Mouse (Mus musculus) left cerebral cortex, postnatal 36 days (tissue): Measurements from ENCODE around the gene Ttf2. TPM values are rescaled to one million over a fixed set of nuclear protein-coding genes. Genes with fewer than 3 reads are reported as not detected.

ENCODE experiments used
- DNase-seq, 2 experiments: peaks; one replicate each; pipeline ENCODE4 v3.0.0; 2021 to 2022; ENCODE audit warnings: low spot score in 2 of 2, mixed read lengths in 1 of 2
- intact Hi-C: fragments of 180-260 bp; cut with DNase I; formaldehyde crosslinking; loops from one replicate; pipeline ENCODE4 v1.15.1; 2025
- total RNA-seq, 2 experiments: library from RNA; stranded (reverse); gene quantifications; 2 replicates each; pipeline ENCODE4 v1.2.3; 2021

The Ttf2 gene
- 1 to 10 TPM; 1.4 TPM for total RNA-seq

GRCm38 (mm10) chr3:100969176-100969917, at the start of gene Ttf2:
Gene Ttf2, minus strand, starts transcription at chr3:100969663.
- intact Hi-C loops = no loop called here
- peak; percentile 84 to 87 for DNase-seq

- DNase-seq = no peak
- intact Hi-C loops = no loop called here
These were observed 49.0 kb upstream of the Ttf2 start for GRCm38 (mm10) chr3:101018494-101018893.

GRCm38 (mm10) chr3:101016050-101016449, 46.6 kb upstream of the Ttf2 start:
- no peak for DNase-seq
- intact Hi-C loops = no loop called here

- no peak for DNase-seq
- intact Hi-C loops = no loop called here
These were observed 45.8 kb upstream of the Ttf2 start for GRCm38 (mm10) chr3:101015254-101015653.

GRCm38 (mm10) chr3:101013536-101013935, 44.1 kb upstream of the Ttf2 start:
- no peak for DNase-seq
- intact Hi-C loops = no loop called here

GRCm38 (mm10) chr3:101013005-101013404, 43.5 kb upstream of the Ttf2 start:
- DNase-seq = no peak
- intact Hi-C loops = no loop called here

GRCm38 (mm10) chr3:101012597-101012996, 43.1 kb upstream of the Ttf2 start:
- DNase-seq = no peak
- intact Hi-C loops = no loop called here

GRCm38 (mm10) chr3:101012131-101012571, 42.7 kb upstream of the Ttf2 start:
- intact Hi-C loops = no loop called here

GRCm38 (mm10) chr3:101011203-101011600, 41.7 kb upstream of the Ttf2 start:
- no peak for DNase-seq
- intact Hi-C loops = no loop called here

More at GRCm38 (mm10) chr3:101012131-101012571, 42.7 kb upstream of the Ttf2 start:
- DNase-seq = peak; percentile 23 to 26

GRCm38 (mm10) chr3:101010589-101011202, 41.2 kb upstream of the Ttf2 start:
- intact Hi-C loops = no loop called here

GRCm38 (mm10) chr3:101007112-101007782, 37.8 kb upstream of the Ttf2 start:
- intact Hi-C loops = no loop called here
- no peak for DNase-seq

More at GRCm38 (mm10) chr3:101010589-101011202, 41.2 kb upstream of the Ttf2 start:
- no peak for DNase-seq

GRCm38 (mm10) chr3:101005392-101005791, 35.9 kb upstream of the Ttf2 start:
- intact Hi-C loops = no loop called here
- DNase-seq = no peak

GRCm38 (mm10) chr3:101003575-101004356, 34.3 kb upstream of the Ttf2 start:
- DNase-seq = no peak
- intact Hi-C loops = no loop called here

GRCm38 (mm10) chr3:100999732-101000131, 30.3 kb upstream of the Ttf2 start:
- intact Hi-C loops = no loop called here
- no peak for DNase-seq

- intact Hi-C loops = no loop called here
- peak; percentile 30 to 37 for DNase-seq
These were observed 29.5 kb upstream of the Ttf2 start for GRCm38 (mm10) chr3:100998904-100999340.

- intact Hi-C loops = no loop called here
- no peak for DNase-seq
These were observed 28.5 kb upstream of the Ttf2 start for GRCm38 (mm10) chr3:100997785-100998570.

GRCm38 (mm10) chr3:100994252-100994651, 24.8 kb upstream of the Ttf2 start:
- intact Hi-C loops = loop anchor here (5.0 kb wide), 1 partner anchor 168 kb away; no protein-coding TSS in a partner anchor
- DNase-seq = no peak

GRCm38 (mm10) chr3:100993718-100994117, 24.3 kb upstream of the Ttf2 start:
- intact Hi-C loops = loop anchor here (5.0 kb wide), 1 partner anchor 169 kb away; no protein-coding TSS in a partner anchor
- DNase-seq = no peak

- intact Hi-C loops = loop anchor here (5.0 kb wide), 1 partner anchor 169 kb away; no protein-coding TSS in a partner anchor
- DNase-seq = no peak
These were observed 23.7 kb upstream of the Ttf2 start for GRCm38 (mm10) chr3:100993158-100993557.
